Mouse (Mus musculus): ENCODE results near the gene Crispld2.

- TF ChIP-seq POLR2A (IDR thresholded peaks at IDR 0.05; ENCODE audit: control insufficient read depth, extremely low read depth, insufficient read depth, low read length, poor library complexity), result no peak
- TF ChIP-seq CTCF (IDR thresholded peaks at IDR 0.05; ENCODE audit: borderline replicate concordance, control insufficient read depth, extremely low read depth, insufficient read depth, low read length, poor library complexity), result no peak
These were observed 45.0 kb downstream of the Crispld2 start for GRCm38 (mm10) chr8:120037199-120037598.
